Mouse (Mus musculus) neural tube, embryonic 13.5 days (tissue): ENCODE measurements at regions not wholly inside any gene's neighbourhood (a gene's known extent, or its start where the extent isn't known, plus 50 kb on each side); places are given as distances from the start of the nearest gene placed in this dataset.
A peak's percentile ranks its signal among the peaks of the same experiment; 100 is the strongest.

Experiments used
- ATAC-seq: fragments of 200-750 bp; cut with Nextera tagmentation; 2 replicates; pipeline ENCODE4 v1.8.0; 2017; ENCODE audit warnings: low read depth, mild to moderate bottlenecking, moderate TSS enrichment, moderate library complexity
- H3K27ac ChIP-seq: fragments of 300-500 bp; sonication (generic); replicated peaks from 2 replicates; pipeline ENCODE4 v1.5.1; 2015; ENCODE audit warnings: moderate library complexity, mild to moderate bottlenecking, inconsistent platforms
- H3K27me3 ChIP-seq: fragments of 300-500 bp; sonication (generic); 2 replicates; pipeline ENCODE4 v1.6.1; 2015; ENCODE audit warnings: mild to moderate bottlenecking, inconsistent platforms
- H3K36me3 ChIP-seq: fragments of 300-500 bp; sonication (generic); 2 replicates; pipeline ENCODE4 v1.6.1; 2015; ENCODE audit warnings: mild to moderate bottlenecking, inconsistent platforms
- H3K4me1 ChIP-seq: fragments of 300-500 bp; sonication (generic); replicated peaks from 2 replicates; pipeline ENCODE4 v1.6.1; 2015; ENCODE audit warnings: inconsistent platforms
- H3K4me2 ChIP-seq: fragments of 300-500 bp; sonication (generic); 2 replicates; pipeline ENCODE4 v1.6.1; 2015; ENCODE audit warnings: inconsistent platforms, mild to moderate bottlenecking, moderate library complexity
- H3K4me3 ChIP-seq: fragments of 300-500 bp; sonication (generic); 2 replicates; pipeline ENCODE4 v1.5.1; 2015; ENCODE audit warnings: mild to moderate bottlenecking, inconsistent platforms
- H3K9ac ChIP-seq: fragments of 300-500 bp; sonication (generic); 2 replicates; pipeline ENCODE4 v1.6.1; 2015; ENCODE audit warnings: moderate library complexity, mild to moderate bottlenecking, inconsistent platforms
- H3K9me3 ChIP-seq: fragments of 300-500 bp; sonication (generic); 2 replicates; pipeline ENCODE4 v1.6.1; 2016; ENCODE audit warnings: inconsistent platforms
- WGBS: fragments of 180-500 bp; shearing (Covaris S2); methylation state at CpG from one replicate; pipeline ENCODE4 v1.1.7; 2015; 5-methylcytosine and 5-hydroxymethylcytosine counted together

DNA sequence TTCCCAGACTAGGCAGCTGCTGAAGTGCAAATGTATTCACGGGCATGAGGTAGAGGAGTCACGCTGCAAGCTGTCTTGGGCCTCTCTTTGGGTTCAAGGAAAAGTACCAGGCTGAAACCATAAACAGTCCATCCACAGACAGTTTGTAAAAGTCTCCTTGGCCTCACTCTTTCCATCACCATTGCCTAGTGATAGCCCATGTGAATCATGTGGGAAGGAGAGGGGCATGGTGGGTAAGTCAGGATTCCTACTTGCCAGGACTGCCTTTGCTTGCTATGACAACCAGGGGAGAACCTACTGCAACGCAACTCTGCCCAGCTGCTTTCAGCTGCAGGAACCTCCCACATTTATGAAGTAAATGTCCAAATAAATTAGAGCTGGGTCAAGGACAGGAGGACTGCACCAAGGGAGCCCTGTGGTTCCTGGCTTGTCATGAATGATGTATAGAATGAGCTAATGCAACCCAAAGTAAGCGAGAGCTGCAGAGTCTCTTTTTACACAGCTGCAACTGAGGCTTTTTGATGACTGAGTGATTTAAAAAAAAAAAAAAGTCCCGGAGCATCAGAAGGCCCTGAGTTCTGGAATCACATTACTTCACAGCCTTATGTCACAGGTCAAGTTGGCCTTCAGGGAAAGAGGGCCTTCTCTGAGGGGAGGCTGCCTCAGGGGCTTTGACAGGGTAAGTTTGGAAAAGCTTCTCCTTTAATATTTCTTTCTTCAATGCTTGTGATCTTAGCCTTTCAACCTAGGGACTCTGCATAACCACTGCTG lies 420.7 kb upstream of the Slc30a5 start:
- ATAC-seq: no peak
- Histone ChIP-seq H3K4me2 (no peak overlapping the region), H3K4me1 (no peaks in the 10 kb centered on the region), H3K9ac (no peak overlapping the region), H3K27ac (no peak overlapping the region), H3K9me3 (no peaks in the 10 kb centered on the region), H3K27me3 (no peaks in the 10 kb centered on the region), H3K4me3 (no peak overlapping the region), H3K36me3 (no peaks in the 10 kb centered on the region)
- WGBS: 66% methylated on average over 5 of the region's 5 CpGs

DNA sequence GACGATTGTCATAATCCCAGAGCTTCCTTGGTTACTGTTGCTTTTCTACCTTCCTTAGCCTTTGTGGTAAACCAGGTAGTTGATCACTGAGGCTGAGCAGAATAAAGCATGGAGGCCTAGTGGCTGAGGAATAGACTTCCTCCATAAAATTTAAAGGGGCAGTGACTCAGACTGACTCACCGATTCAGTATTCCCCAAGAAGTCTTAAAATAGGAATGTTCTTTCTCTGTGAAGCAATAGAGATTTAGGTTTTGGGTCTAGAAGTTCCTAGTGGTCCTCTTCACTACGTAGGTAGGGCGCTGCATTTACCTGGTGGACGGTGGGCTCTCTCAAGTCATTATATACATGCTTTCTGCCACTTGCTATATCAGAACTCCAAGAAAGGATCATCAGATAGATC lies 416.1 kb upstream of the Slc30a5 start:
- whole genome bisulfite sequencing: 89% methylated on average over 5 of the region's 5 CpGs
- no peaks in the 10 kb centered on the region for H3K9me3 ChIP-seq

DNA sequence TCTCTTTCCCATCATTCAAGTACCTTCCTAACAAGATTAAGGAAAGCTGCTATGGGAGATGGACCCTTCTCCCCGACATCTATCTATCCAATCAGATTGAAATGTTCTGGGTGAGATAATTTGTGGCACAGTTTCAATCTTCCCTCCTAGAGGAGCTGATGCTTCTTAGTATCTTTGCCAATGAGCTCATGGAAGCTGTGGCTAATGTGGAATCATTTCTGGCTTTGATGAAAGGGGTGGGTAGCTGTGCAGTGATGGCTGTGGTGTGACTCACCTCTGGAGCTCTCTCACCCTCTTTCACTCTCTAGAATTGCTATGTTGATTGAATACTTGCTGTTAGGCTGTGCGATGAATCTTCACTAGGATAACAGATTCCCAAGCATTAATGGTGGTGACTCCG lies 411.1 kb upstream of the Slc30a5 start:
- Histone ChIP-seq H3K4me2 (no peak overlapping the region), H3K27ac (no peak overlapping the region), H3K36me3 (no peaks in the 10 kb centered on the region), H3K4me3 (no peak overlapping the region), H3K27me3 (no peaks in the 10 kb centered on the region), H3K9ac (no peak overlapping the region), H3K9me3 (no peaks in the 10 kb centered on the region), H3K4me1 (no peaks in the 10 kb centered on the region)
- ATAC-seq: no peak
- 90% methylated on average over 3 of the region's 3 CpGs for WGBS

More for the DNA sequence above, 416.1 kb upstream of the Slc30a5 start:
- Histone ChIP-seq H3K27me3 (no peaks in the 10 kb centered on the region), H3K9ac (no peak overlapping the region), H3K4me3 (no peak overlapping the region), H3K4me1 (no peaks in the 10 kb centered on the region), H3K27ac (no peak overlapping the region), H3K4me2 (no peak overlapping the region), H3K36me3 (no peaks in the 10 kb centered on the region)
- no peak for ATAC-seq

DNA sequence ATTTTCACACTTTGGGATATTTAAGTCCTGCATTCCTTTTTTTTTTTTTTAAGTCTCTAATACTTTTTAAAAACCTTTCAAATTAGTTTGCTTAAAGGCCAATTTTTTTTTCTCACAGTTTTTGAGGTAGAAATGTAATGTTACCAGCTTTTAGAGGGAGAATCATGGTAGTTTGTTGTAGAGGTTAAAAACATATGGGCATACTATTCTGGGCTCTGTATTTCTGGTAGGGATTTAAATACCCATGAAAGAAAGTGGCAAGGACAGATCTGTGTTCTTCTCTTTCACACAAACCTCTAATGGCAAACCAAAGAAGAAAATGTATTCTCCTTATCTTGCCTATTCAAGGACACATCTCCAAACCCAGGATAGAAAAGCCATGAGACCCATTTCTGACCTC lies 405.6 kb upstream of the Slc30a5 start:
- no peaks in the 10 kb centered on the region for H3K27me3 ChIP-seq
- no peak for ATAC-seq
- no peak overlapping the region for H3K27ac ChIP-seq
- no peak overlapping the region for H3K4me2 ChIP-seq
- no peak overlapping the region for H3K4me3 ChIP-seq
- no peaks in the 10 kb centered on the region for H3K9me3 ChIP-seq
- no peaks in the 10 kb centered on the region for H3K36me3 ChIP-seq
- peaks cover 14% of the 10 kb centered on the region for H3K4me1 ChIP-seq
- H3K9ac ChIP-seq: no peak overlapping the region

- WGBS: 74% methylated on average over 10 of the region's 10 CpGs
Measured at GRCm38 (mm10) chr13:101237035-101237434, 403.8 kb upstream of the Slc30a5 start.

DNA sequence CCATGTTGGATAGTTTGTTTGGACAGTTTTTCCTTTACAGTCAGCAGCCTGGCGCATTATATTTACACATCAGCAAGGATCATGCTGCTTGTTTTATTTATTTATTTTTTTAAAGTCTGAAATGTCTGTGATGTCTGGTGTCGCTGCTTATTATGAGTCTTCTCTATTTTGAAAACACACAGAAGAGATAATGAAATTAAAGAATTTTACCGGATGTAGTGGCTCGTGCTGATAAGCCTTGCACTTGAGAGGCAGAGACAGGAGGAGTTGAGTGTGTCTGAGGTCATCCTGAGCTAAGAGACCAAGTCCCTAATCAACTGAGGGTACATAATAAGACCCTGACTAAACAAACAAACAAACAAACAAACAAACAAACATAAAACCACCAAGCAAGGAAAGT lies 402.6 kb upstream of the Slc30a5 start:
- Histone ChIP-seq H3K27ac (peak overlapping the region; percentile 3; the same call in 1 of the 2 replicates), H3K9me3 (no peaks in the 10 kb centered on the region), H3K9ac (no peak overlapping the region), H3K36me3 (no peaks in the 10 kb centered on the region), H3K4me3 (no peak overlapping the region), H3K27me3 (no peaks in the 10 kb centered on the region), H3K4me1 (peaks cover 42% of the 10 kb centered on the region), H3K4me2 (no peak overlapping the region)
- no peak for ATAC-seq
- WGBS: 89% methylated on average over 4 of the region's 4 CpGs

More at GRCm38 (mm10) chr13:101237035-101237434, 403.8 kb upstream of the Slc30a5 start:
- peaks cover 33% of the 10 kb centered on the region for H3K4me1 ChIP-seq
- no peak overlapping the region for H3K4me3 ChIP-seq
- H3K9me3 ChIP-seq: no peaks in the 10 kb centered on the region
- no peak overlapping the region for H3K27ac ChIP-seq
- no peaks in the 10 kb centered on the region for H3K36me3 ChIP-seq
- no peak for ATAC-seq
- H3K27me3 ChIP-seq: no peaks in the 10 kb centered on the region
- no peak overlapping the region for H3K9ac ChIP-seq
- H3K4me2 ChIP-seq: no peak overlapping the region

- H3K4me2 ChIP-seq: no peak overlapping the region
- WGBS: 25% methylated on average over 3 of the region's 3 CpGs
- 0 out of 2 replicates have a peak overlapping the region, but pooled peaks have one; percentile 3 for H3K27ac ChIP-seq
- H3K4me3 ChIP-seq: no peak overlapping the region
- no peaks in the 10 kb centered on the region for H3K36me3 ChIP-seq
- H3K4me1 ChIP-seq: peaks cover 42% of the 10 kb centered on the region
- H3K27me3 ChIP-seq: no peaks in the 10 kb centered on the region
- no peak overlapping the region for H3K9ac ChIP-seq
- H3K9me3 ChIP-seq: no peaks in the 10 kb centered on the region
- ATAC-seq: no peak
Measured at GRCm38 (mm10) chr13:101235110-101235509, 401.9 kb upstream of the Slc30a5 start.

DNA sequence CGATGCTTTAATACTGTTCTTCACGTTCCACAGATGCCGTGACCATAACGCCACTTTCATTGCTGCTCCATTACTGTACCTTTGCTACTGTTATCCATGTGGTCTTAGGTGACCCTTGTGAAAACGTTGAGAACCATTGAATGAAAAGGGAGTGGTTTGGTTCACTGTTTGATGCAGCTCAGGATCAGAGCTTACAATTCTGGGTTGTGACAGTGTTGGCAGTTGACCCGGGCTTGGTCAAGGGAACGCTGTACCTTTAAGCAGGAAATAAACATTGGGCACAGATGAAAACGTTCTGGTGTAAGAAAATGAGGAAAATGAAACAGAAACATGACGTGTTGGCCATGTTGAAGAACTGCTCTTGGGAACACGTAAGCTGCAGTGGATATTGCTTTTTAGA lies 401.3 kb upstream of the Slc30a5 start:
- ATAC-seq: no peak
- no peaks in the 10 kb centered on the region for H3K27me3 ChIP-seq
- peak overlapping the region; percentile 87 for H3K27ac ChIP-seq
- H3K4me2 ChIP-seq: peak overlapping the region; percentile 50
- H3K4me1 ChIP-seq: peaks cover 42% of the 10 kb centered on the region
- no peak overlapping the region for H3K4me3 ChIP-seq
- H3K9ac ChIP-seq: 0 out of 2 replicates have a peak overlapping the region, but pooled peaks have one; percentile 27
- no peaks in the 10 kb centered on the region for H3K9me3 ChIP-seq
- 53% methylated on average over 10 of the region's 10 CpGs for WGBS
- H3K36me3 ChIP-seq: no peaks in the 10 kb centered on the region

GRCm38 (mm10) chr13:101233843-101234281 lies 400.6 kb upstream of the Slc30a5 start:
- H3K4me1 ChIP-seq: peaks cover 42% of the 10 kb centered on the region
- peak overlapping the region; percentile 27; the same call in 1 of the 2 replicates for H3K9ac ChIP-seq
- ATAC-seq: peak; percentile 81
- no peaks in the 10 kb centered on the region for H3K9me3 ChIP-seq
- 19% methylated on average over 5 of the region's 5 CpGs for WGBS
- H3K27me3 ChIP-seq: no peaks in the 10 kb centered on the region
- peak overlapping the region; percentile 50 for H3K4me2 ChIP-seq
- H3K27ac ChIP-seq: peak overlapping the region; percentile 87
- peak overlapping the region; percentile 16; the same call in 1 of the 2 replicates for H3K4me3 ChIP-seq
- no peaks in the 10 kb centered on the region for H3K36me3 ChIP-seq

GRCm38 (mm10) chr13:101233181-101233842 lies 400.1 kb upstream of the Slc30a5 start:
- Histone ChIP-seq H3K4me2 (peak overlapping the region; percentile 50), H3K9ac (peak overlapping the region; percentile 43; the same call in 1 of the 2 replicates), H3K4me3 (no peak overlapping the region), H3K36me3 (no peaks in the 10 kb centered on the region), H3K4me1 (peaks cover 42% of the 10 kb centered on the region), H3K9me3 (no peaks in the 10 kb centered on the region), H3K27ac (peak overlapping the region; percentile 87), H3K27me3 (no peaks in the 10 kb centered on the region)
- 13% methylated on average over 8 of the region's 8 CpGs for WGBS
- peak; percentile 91 for ATAC-seq

- Histone ChIP-seq H3K9ac (no peak overlapping the region), H3K4me3 (no peak overlapping the region), H3K4me1 (peaks cover 37% of the 10 kb centered on the region), H3K36me3 (no peaks in the 10 kb centered on the region), H3K4me2 (no peak overlapping the region), H3K27me3 (no peaks in the 10 kb centered on the region), H3K27ac (no peak overlapping the region), H3K9me3 (no peaks in the 10 kb centered on the region)
- no peak for ATAC-seq
- WGBS: 88% methylated on average over 4 of the region's 4 CpGs
Measured at GRCm38 (mm10) chr13:101229861-101230260, 396.6 kb upstream of the Slc30a5 start.

GRCm38 (mm10) chr13:101225366-101225765 lies 392.1 kb upstream of the Slc30a5 start:
- no peak overlapping the region for H3K4me3 ChIP-seq
- no peaks in the 10 kb centered on the region for H3K27me3 ChIP-seq
- H3K36me3 ChIP-seq: no peaks in the 10 kb centered on the region
- ATAC-seq: no peak
- no peak overlapping the region for H3K9ac ChIP-seq
- no peaks in the 10 kb centered on the region for H3K4me1 ChIP-seq
- H3K27ac ChIP-seq: no peak overlapping the region
- WGBS: 84% methylated on average over 2 of the region's 2 CpGs
- H3K4me2 ChIP-seq: no peak overlapping the region
- no peaks in the 10 kb centered on the region for H3K9me3 ChIP-seq
